Mouse (Mus musculus): ENCODE results near the gene Brca1. TPM values are rescaled to one million over a fixed set of nuclear protein-coding genes. Genes with fewer than 3 reads are reported as not detected.

Gene Brca1
- polyA plus RNA-seq, 1 experiment from 2014 or later = 23.7 TPM

DNA sequence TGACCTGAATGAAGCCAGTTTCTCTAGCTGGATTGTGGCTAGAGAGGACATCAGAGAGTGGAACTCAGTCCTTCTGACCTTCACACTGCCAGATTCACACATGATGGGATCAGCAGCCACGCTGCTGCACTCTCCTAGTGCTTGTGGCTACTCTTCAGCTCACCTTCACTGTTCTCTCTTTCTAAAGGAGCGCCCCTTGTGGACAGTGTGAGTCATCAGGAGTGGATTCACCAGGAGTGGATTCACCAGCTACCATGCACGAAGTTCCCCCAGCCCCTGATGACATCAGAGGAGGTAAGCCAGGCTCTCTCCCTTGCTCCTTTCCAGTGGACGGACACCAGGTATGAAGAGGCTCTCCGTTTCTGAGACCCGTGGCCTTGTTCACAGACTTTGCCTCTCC, 24.4 kb upstream of the Brca1 start:
- Histone ChIP-seq H3K4me3 (no peak overlapping the region), H3K4me1 (no peaks in the 10 kb centered on the region), H3K9me3 (no peaks in the 10 kb centered on the region), H3K27ac (replicated peaks) (no peak overlapping the region), H3K27me3 (replicated peaks; ENCODE audit: low read depth, poor library complexity, severe bottlenecking) (no peaks in the 10 kb centered on the region), H3K36me3 (replicated peaks) (peaks cover 99% of the 10 kb centered on the region)
- WGBS = 70% methylated on average over 6 of the region's 6 CpGs
- DNase-seq (ENCODE audit: low spot score) = no peak

DNA sequence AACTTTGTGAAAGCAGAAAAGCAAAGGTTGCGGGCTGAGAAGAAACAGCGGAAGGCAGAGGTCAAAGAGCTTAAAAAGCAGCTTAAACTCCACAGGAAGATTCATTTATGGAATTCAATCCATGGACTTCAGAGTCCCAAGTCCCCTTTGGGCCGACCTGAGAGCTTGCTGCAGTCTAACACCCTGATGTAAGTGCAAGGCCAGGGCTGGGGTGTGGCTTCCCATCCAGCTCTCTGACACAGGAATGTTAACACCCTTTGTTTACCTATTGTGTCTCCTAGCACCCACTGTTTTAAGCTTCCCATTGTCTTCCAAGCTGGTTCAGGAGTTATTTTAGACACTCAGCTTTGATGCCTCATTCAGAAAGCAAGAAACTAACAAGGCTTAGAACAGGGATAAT, 16.7 kb upstream of the Brca1 start:
- no peaks in the 10 kb centered on the region for H3K27me3 ChIP-seq (replicated peaks; ENCODE audit: low read depth, poor library complexity, severe bottlenecking)
- H3K9me3 ChIP-seq = no peaks in the 10 kb centered on the region
- H3K4me3 ChIP-seq = no peak overlapping the region
- no peak overlapping the region for H3K27ac ChIP-seq (replicated peaks)
- peaks cover 98% of the 10 kb centered on the region for H3K36me3 ChIP-seq (replicated peaks)
- H3K4me1 ChIP-seq = no peaks in the 10 kb centered on the region
- no peak for DNase-seq (ENCODE audit: low spot score)
- WGBS = 91% methylated on average over 3 of the region's 3 CpGs

- no peaks in the 10 kb centered on the region for H3K27me3 ChIP-seq (replicated peaks; ENCODE audit: low read depth, poor library complexity, severe bottlenecking)
- H3K4me1 ChIP-seq = no peaks in the 10 kb centered on the region
- peak; percentile 53 for DNase-seq (ENCODE audit: low spot score)
- WGBS = 44% methylated on average over 5 of the region's 5 CpGs
- H3K27ac ChIP-seq (replicated peaks) = no peak overlapping the region
- H3K4me3 ChIP-seq = no peak overlapping the region
- H3K9me3 ChIP-seq = no peaks in the 10 kb centered on the region
- peaks cover 97% of the 10 kb centered on the region for H3K36me3 ChIP-seq (replicated peaks)
These were observed 10.6 kb upstream of the Brca1 start for GRCm38 (mm10) chr11:101562391-101562790.

DNA sequence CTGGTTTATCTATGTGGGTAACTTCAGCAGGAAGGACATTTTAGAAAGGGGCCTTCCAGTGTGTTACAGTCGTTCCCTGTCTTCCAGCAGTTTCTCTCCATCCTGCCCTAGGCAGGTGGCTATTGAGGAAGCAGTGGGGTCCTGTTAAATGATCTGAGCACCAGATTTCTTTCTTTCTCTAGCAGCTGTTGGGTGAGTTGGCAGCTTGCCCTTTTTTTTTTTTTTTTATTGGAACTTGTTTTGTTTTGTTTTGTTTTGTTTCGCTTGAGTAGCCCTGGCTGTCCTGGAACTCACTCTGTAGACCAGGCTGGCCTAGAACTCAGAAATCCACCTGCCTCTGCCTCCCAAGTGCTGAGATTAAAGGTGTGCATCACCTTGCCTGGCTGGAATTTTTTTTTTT, 5.2 kb upstream of the Brca1 start:
- Histone ChIP-seq H3K4me1 (peaks cover 12% of the 10 kb centered on the region), H3K27ac (replicated peaks) (no peak overlapping the region), H3K4me3 (no peak overlapping the region), H3K9me3 (no peaks in the 10 kb centered on the region), H3K36me3 (replicated peaks) (peaks cover 69% of the 10 kb centered on the region), H3K27me3 (replicated peaks; ENCODE audit: low read depth, poor library complexity, severe bottlenecking) (no peaks in the 10 kb centered on the region)
- 89% methylated on average over 2 of the region's 2 CpGs for WGBS
- no peak for DNase-seq (ENCODE audit: low spot score)

DNA sequence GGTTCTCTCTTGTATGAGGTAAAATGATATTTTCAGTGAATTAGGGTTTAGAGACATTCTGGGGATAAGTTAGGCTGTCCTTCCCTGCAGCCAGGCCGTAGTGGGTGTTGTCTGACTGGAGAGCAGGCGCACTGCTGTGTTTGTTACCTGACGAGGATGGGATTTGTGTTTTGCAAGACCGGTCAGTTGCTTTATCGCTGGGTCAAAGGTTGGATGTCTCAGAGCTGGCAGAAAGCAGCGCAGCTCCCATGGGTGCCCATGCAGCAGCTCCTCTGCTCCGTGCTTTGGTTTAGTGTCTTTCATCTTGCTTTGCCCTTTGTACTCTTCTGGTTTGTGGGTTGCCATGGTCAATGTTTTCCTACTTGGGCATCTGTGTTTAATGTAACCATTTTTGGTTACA, 4.8 kb upstream of the Brca1 start:
- H3K27ac ChIP-seq (replicated peaks) = no peak overlapping the region
- H3K36me3 ChIP-seq (replicated peaks) = peaks cover 65% of the 10 kb centered on the region
- no peaks in the 10 kb centered on the region for H3K9me3 ChIP-seq
- DNase-seq (ENCODE audit: low spot score) = no peak
- H3K27me3 ChIP-seq (replicated peaks; ENCODE audit: low read depth, poor library complexity, severe bottlenecking) = no peaks in the 10 kb centered on the region
- H3K4me3 ChIP-seq = no peak overlapping the region
- H3K4me1 ChIP-seq = peaks cover 12% of the 10 kb centered on the region
- WGBS = 87% methylated on average over 7 of the region's 7 CpGs

GRCm38 (mm10) chr11:101553354-101553930, 1.7 kb upstream of the Brca1 start:
- peak overlapping the region; percentile 86 for H3K4me3 ChIP-seq
- H3K9me3 ChIP-seq = no peaks in the 10 kb centered on the region
- no peak for DNase-seq (ENCODE audit: low spot score)
- H3K4me1 ChIP-seq = peaks cover 24% of the 10 kb centered on the region
- H3K27me3 ChIP-seq (replicated peaks; ENCODE audit: low read depth, poor library complexity, severe bottlenecking) = no peaks in the 10 kb centered on the region
- peaks cover 52% of the 10 kb centered on the region for H3K36me3 ChIP-seq (replicated peaks)
- 27% methylated on average over 8 of the region's 8 CpGs for WGBS
- peak overlapping the region; percentile 98 for H3K27ac ChIP-seq (replicated peaks)

- peaks cover 52% of the 10 kb centered on the region for H3K36me3 ChIP-seq (replicated peaks)
- no peaks in the 10 kb centered on the region for H3K27me3 ChIP-seq (replicated peaks; ENCODE audit: low read depth, poor library complexity, severe bottlenecking)
- peak; percentile 97 for DNase-seq (ENCODE audit: low spot score)
- under 1% methylated on average over 37 of the region's 37 CpGs for WGBS
- peaks cover 24% of the 10 kb centered on the region for H3K4me1 ChIP-seq
- no peaks in the 10 kb centered on the region for H3K9me3 ChIP-seq
- H3K4me3 ChIP-seq = peak overlapping the region; percentile 86
- peak overlapping the region; percentile 98 for H3K27ac ChIP-seq (replicated peaks)
These were observed 933 bp upstream of the Brca1 start for GRCm38 (mm10) chr11:101552476-101553300.

GRCm38 (mm10) chr11:101548526-101548925, 3.2 kb downstream of the Brca1 start:
- DNase-seq (ENCODE audit: low spot score) = no peak
- Histone ChIP-seq H3K27me3 (replicated peaks; ENCODE audit: low read depth, poor library complexity, severe bottlenecking) (no peaks in the 10 kb centered on the region), H3K36me3 (replicated peaks) (peaks cover 61% of the 10 kb centered on the region)

DNA sequence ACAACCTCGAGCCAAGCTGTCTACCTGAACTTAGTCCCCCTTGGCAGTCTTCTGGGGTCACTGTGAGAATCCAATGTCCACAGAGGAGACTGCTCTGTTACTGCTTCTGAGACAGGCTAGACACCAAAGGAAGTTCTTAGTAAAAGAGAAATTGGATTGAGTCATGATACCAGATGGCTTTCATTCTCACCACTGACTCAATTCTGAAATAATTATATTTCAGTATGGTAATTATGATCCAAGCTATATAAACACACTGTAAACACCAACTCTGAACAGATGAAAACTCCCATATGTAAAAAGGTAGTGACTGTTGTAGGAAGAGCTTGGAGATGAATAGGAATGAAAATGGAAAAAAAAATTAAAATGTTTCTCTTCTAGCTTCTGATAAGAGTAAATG, 7.6 kb downstream of the Brca1 start:
- Histone ChIP-seq H3K9me3 (no peaks in the 10 kb centered on the region), H3K4me3 (no peak overlapping the region), H3K36me3 (replicated peaks) (peaks cover 90% of the 10 kb centered on the region), H3K27me3 (replicated peaks; ENCODE audit: low read depth, poor library complexity, severe bottlenecking) (no peaks in the 10 kb centered on the region), H3K4me1 (0 out of 2 replicates have a peak, but pooled peaks cover 6% of the 10 kb centered on the region), H3K27ac (replicated peaks) (no peak overlapping the region)
- DNase-seq (ENCODE audit: low spot score) = no peak
- 80% methylated on average over 1 of the region's 1 CpGs for WGBS

More at GRCm38 (mm10) chr11:101548526-101548925, 3.2 kb downstream of the Brca1 start:
- H3K4me1 ChIP-seq = peaks cover 14% of the 10 kb centered on the region
- H3K27ac ChIP-seq (replicated peaks) = no peak overlapping the region
- H3K4me3 ChIP-seq = no peak overlapping the region
- H3K9me3 ChIP-seq = no peaks in the 10 kb centered on the region

- Histone ChIP-seq H3K4me1 (0 out of 2 replicates have a peak, but pooled peaks cover 6% of the 10 kb centered on the region), H3K4me3 (no peak overlapping the region), H3K27ac (replicated peaks) (no peak overlapping the region), H3K27me3 (replicated peaks; ENCODE audit: low read depth, poor library complexity, severe bottlenecking) (no peaks in the 10 kb centered on the region), H3K9me3 (no peaks in the 10 kb centered on the region), H3K36me3 (replicated peaks) (peaks cover 89% of the 10 kb centered on the region)
- DNase-seq (ENCODE audit: low spot score) = no peak
- WGBS = 93% methylated on average over 9 of the region's 9 CpGs
These were observed 8.2 kb downstream of the Brca1 start for GRCm38 (mm10) chr11:101543533-101543932.

DNA sequence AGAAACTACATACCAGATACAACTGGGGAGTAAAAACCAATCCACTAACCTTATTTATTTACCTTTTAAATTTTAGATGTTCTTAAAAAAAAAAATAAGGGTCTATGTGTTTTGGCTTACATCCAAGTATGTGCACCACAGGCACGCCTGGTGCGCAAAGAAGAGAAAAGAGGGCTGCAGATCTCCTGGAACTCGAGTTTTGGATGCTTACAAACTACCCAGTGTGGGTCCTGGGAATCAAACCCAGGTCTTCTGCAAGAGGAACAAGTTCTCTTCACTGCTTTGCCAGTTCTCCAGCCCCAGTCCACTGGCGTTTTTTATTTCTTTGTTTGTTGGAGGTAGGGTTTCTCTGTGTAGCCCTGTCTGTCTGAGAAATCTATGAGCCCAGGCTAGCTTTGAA, 25.1 kb downstream of the Brca1 start:
- 89% methylated on average over 4 of the region's 4 CpGs for WGBS
- H3K27ac ChIP-seq (replicated peaks) = no peak overlapping the region
- no peaks in the 10 kb centered on the region for H3K27me3 ChIP-seq (replicated peaks; ENCODE audit: low read depth, poor library complexity, severe bottlenecking)
- no peak overlapping the region for H3K4me3 ChIP-seq
- no peak for DNase-seq (ENCODE audit: low spot score)
- no peaks in the 10 kb centered on the region for H3K9me3 ChIP-seq
- peaks cover 100% of the 10 kb centered on the region for H3K36me3 ChIP-seq (replicated peaks)
- H3K4me1 ChIP-seq = no peaks in the 10 kb centered on the region

DNA sequence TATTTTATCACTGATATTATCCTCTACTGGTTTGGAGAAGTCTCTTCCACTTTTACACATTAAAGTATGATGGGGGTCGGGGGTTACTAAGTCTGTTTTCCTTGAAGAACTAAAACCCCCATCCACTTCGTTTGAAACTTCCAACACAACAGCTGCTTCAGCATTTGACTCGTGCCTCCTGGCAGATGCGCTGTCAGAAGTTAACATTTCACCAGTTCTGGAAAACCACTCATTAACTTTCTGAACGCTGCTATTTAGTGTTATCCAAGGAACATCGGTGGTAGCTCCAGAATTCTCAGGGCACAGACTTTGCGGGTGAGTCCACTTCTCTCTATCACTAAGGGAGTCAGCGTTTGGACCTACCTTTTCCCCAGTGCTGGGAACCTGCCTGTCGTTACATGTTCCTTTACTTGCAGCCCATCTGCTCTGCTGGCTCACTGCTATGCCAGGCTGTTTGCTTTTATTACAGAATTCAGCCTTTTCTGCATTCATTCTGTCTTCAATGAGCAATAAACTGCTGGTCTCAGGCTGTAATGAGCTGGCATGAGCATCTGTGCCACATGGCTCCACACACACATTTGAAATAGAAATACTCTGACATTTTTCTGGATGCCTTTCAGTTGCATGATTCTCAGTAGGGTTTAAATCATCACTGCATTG, 25.7 kb downstream of the Brca1 start:
- 95% methylated on average over 9 of the region's 9 CpGs for WGBS
- H3K27me3 ChIP-seq (replicated peaks; ENCODE audit: low read depth, poor library complexity, severe bottlenecking) = no peaks in the 10 kb centered on the region
- H3K36me3 ChIP-seq (replicated peaks) = peaks cover 99% of the 10 kb centered on the region
- H3K27ac ChIP-seq (replicated peaks) = no peak overlapping the region
- DNase-seq (ENCODE audit: low spot score) = no peak
- no peak overlapping the region for H3K4me3 ChIP-seq
- no peaks in the 10 kb centered on the region for H3K4me1 ChIP-seq
- no peaks in the 10 kb centered on the region for H3K9me3 ChIP-seq

- 96% methylated on average over 10 of the region's 10 CpGs for WGBS
These were observed 26.7 kb downstream of the Brca1 start for GRCm38 (mm10) chr11:101525056-101525455.

More at GRCm38 (mm10) chr11:101525056-101525455, 26.7 kb downstream of the Brca1 start:
- no peak for DNase-seq (ENCODE audit: low spot score)
- no peak overlapping the region for H3K27ac ChIP-seq (replicated peaks)
- peaks cover 96% of the 10 kb centered on the region for H3K36me3 ChIP-seq (replicated peaks)
- no peaks in the 10 kb centered on the region for H3K4me1 ChIP-seq
- no peak overlapping the region for H3K4me3 ChIP-seq
- no peaks in the 10 kb centered on the region for H3K27me3 ChIP-seq (replicated peaks; ENCODE audit: low read depth, poor library complexity, severe bottlenecking)
- no peaks in the 10 kb centered on the region for H3K9me3 ChIP-seq

All from embryonic facial prominence, embryonic 10.5 days (tissue).